Mouse (Mus musculus): ENCODE measurements around the gene Stk11ip.

DNA sequence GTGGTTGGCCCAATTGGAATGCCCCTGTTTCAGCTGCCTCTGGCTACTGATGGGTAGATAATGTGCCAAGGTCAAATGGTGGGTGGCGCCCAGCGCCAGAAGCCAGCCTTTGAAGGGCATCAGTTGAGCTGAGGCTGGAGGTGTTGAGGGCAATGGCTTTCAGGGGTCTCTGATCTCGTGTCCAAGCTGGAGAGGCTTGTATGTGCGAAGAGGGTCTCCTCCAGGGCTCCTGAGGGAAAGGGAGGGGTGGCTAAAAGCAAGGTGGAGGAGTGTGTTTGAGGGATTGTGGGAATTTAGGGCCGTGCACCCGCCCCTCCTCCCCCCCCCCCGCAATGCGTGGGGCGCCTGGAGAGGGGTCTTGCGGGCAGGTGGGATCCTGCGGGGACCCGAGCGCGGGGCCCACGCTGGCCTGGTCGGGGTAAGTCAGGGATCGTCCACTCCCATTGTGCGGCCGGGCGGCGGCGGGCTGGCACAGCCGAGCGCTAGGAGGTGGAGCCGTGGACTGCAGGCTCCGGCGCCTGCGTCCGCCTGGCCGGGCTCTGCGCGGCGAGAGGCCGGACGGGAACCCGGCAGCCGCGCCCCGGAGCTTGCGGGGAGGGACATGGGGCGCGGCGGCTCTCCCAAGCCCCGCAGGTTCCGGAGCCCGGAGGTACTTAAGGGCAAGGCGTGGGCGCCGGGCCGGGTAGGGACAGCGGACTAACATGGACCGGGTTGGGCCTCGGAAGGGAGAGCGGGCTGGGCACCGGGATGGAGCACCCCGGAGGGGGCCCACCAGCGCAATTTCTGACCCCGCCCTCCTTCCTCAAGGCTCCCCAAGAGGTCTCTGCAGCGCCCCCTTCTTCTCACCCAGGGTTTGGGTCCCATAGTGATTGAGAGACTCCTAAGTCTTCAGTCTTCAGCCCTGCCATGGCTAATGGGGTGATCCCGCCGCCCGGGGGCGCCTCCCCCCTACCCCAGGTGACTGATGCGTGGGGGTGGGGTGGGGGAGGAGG, 24.9 kb downstream of the Stk11ip start, which contains the start of gene Slc4a3:
- no peak for TF ChIP-seq POLR2A (IDR thresholded peaks at IDR 0.05; ENCODE audit: borderline replicate concordance, extremely low read depth, low read depth, low read length)
- no peak for TF ChIP-seq CTCF (IDR thresholded peaks at IDR 0.05; ENCODE audit: insufficient read depth, low read length)
